Mouse (Mus musculus) hindbrain, embryonic 10.5 days (tissue): ENCODE measurements around the gene Bace2. TPM values are rescaled to one million over a fixed set of nuclear protein-coding genes. Genes with fewer than 3 reads are reported as not detected.
A peak's percentile ranks its signal among the peaks of the same experiment; 100 is the strongest.

Experiments
- DNase-seq: peaks from one replicate; pipeline ENCODE4 v3.0.0-alpha.2; 2017; ENCODE audit warnings: low spot score
- H3K27ac ChIP-seq: fragments of 300-500 bp; sonication (generic); 2 replicates; pipeline ENCODE4 v1.5.1; 2016; ENCODE audit warnings: mild to moderate bottlenecking, moderate library complexity
- H3K27me3 ChIP-seq: fragments of 300-500 bp; sonication (generic); 2 replicates; pipeline ENCODE4 v1.6.1; 2016; ENCODE audit warnings: mild to moderate bottlenecking; ENCODE audit not compliant: poor library complexity, insufficient read depth, severe bottlenecking
- H3K36me3 ChIP-seq: fragments of 300-500 bp; sonication (generic); 2 replicates; pipeline ENCODE4 v1.6.1; 2016; ENCODE audit warnings: mild to moderate bottlenecking, moderate library complexity
- H3K4me1 ChIP-seq: fragments of 300-500 bp; sonication (generic); replicated peaks from 2 replicates; pipeline ENCODE4 v1.6.1; 2016; ENCODE audit warnings: mild to moderate bottlenecking
- H3K4me3 ChIP-seq: fragments of 300-500 bp; sonication (generic); 2 replicates; pipeline ENCODE4 v1.5.1; 2016; ENCODE audit warnings: mild to moderate bottlenecking, moderate library complexity
- H3K9me3 ChIP-seq: fragments of 300-500 bp; sonication (generic); 2 replicates; pipeline ENCODE4 v1.6.1; 2016; ENCODE audit warnings: mild to moderate bottlenecking, moderate library complexity
- WGBS: fragments of 180-500 bp; shearing (Covaris S2); methylation state at CpG from one replicate; pipeline ENCODE4 v1.1.7; 2016; 5-methylcytosine and 5-hydroxymethylcytosine counted together
- polyA plus RNA-seq: library from polyadenylated mRNA; unstranded; fragments of >200 nt; fragmentation: Nextera tagmentation; extraction: Ambion mirVana; gene quantifications from 2 replicates; pipeline ENCODE4 v1.2.1, GENCODE M21; 2016

Gene Bace2
- polyA plus RNA-seq, result 1.0 and 1.8 TPM in 2 replicates

DNA sequence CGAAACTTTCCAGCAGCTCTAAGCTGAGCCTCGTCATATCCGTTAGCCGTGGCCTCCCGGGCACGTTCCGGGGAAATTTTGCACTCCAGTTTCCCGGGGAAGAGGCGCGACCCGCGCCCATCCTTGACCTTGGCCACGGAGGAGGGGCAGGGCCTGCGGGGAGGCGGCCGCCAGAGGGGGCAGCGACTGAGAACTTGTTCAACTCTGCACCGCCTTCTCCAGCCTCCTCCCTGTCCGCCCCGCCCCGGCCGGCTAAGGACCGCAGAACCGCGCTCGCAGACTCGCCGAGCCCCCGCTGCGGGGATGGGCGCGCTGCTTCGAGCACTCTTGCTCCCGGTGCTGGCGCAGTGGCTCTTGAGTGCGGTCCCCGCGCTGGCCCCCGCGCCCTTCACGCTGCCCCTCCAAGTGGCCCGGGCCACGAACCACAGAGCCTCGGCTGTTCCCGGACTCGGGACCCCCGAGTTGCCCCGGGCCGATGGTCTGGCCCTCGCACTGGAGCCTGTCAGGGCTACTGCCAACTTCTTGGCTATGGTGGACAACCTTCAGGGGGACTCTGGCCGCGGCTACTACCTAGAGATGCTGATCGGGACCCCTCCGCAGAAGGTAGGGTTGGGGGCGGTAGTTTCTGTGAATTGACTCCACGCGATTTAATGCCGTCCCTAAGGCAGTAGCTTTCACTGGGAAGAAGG is at the start of gene Bace2:
Gene Bace2 (plus strand): TSS at position 244 of the 689 bp plus-strand sequence.
- DNase-seq, result peak; percentile 74
- no peaks in the 10 kb centered on the region for H3K9me3 ChIP-seq
- H3K4me3 ChIP-seq, result peak within 1 kb of the TSS; percentile 63
- H3K27me3 ChIP-seq, result peaks cover 69% of the 10 kb centered on the region
- peak within 1 kb of the TSS; percentile 24; the same call in 1 of the 2 replicates for H3K27ac ChIP-seq
- peaks cover 22% of the 10 kb centered on the region for H3K4me1 ChIP-seq
- under 1% methylated on average over 58 of the region's 58 CpGs for WGBS
- no peaks in the 10 kb centered on the region for H3K36me3 ChIP-seq

DNA sequence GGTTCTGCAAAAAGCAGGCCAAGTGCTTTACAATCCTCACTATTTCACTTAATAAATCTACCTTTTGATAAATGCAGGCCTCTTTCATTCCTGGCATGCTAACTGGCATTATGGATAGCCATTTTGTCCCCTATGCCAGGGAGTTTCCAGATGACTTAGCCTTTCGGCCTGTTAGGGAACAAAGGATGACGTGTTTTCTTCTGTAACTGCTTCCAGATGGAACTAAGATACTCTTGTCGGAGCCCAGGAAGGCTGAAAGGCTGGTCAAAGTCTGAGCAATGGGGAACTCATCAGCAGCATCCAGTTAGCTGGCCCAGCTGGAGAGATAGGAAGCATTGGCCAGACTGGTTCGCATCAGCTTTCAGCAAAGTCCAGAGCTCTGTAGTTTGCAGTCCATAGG is 48.9 kb upstream of the Bace2 start:
- Histone ChIP-seq H3K27ac (no peak overlapping the region), H3K4me3 (no peak overlapping the region), H3K9me3 (no peaks in the 10 kb centered on the region), H3K27me3 (no peaks in the 10 kb centered on the region), H3K4me1 (0 out of 2 replicates have a peak, but pooled peaks cover 4% of the 10 kb centered on the region), H3K36me3 (no peaks in the 10 kb centered on the region)
- 56% methylated on average over 4 of the region's 4 CpGs for WGBS
- no peak for DNase-seq

DNA sequence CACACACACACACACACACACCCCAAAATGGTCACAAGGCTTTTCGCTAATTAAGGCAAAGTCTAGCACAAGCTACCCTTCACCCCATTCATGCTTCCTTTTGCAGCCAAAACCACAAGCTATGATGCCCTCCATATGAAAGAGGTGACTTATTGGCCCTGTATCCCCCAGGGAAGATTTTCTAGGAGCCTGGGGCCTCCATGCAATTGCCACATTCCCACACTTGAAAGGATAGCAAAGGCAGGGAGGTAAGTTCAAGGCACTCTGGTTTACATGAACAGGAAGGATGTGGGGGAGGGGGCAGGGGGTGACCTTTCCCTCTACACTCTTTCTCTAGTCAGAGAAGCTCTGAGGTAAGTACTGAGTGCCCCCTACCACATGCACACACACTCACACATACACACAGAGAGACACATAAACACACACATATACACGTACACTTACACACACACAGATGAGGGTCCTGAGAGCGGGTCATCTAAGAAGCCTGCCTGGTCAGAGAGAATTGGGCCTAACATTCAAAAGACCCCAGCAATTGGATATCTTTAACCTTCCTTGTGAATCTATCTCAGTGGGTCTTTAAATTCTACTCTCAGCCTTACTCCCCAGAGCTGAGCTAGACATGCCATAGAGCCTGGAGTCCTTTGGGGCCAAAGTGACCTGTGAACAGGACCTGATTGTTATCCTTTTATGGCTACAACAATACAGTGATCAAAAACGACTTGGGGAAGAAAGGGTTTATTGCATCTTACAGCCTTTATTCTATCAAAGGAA is 46.6 kb upstream of the Bace2 start:
- H3K9me3 ChIP-seq, result no peaks in the 10 kb centered on the region
- WGBS, result 73% methylated on average over 4 of the region's 4 CpGs
- no peak overlapping the region for H3K27ac ChIP-seq
- peaks cover 11% of the 10 kb centered on the region for H3K4me1 ChIP-seq
- DNase-seq, result no peak
- no peak overlapping the region for H3K4me3 ChIP-seq
- no peaks in the 10 kb centered on the region for H3K27me3 ChIP-seq
- H3K36me3 ChIP-seq, result no peaks in the 10 kb centered on the region

DNA sequence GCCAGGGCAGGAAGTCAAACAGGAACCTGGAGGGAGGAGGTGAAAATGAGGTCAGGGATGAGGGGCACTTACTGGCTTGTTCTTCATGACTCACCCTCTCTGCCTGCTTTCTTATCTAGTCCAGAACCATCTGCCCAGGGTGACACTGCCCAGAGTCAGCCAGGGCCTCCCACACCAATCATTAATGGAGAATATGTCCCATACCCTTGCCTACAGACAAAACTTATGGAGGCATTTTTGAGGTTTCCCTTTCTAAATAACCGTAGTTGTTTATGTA is 46.0 kb upstream of the Bace2 start:
- no peak for DNase-seq
- WGBS, result 96% methylated on average over 1 of the region's 1 CpGs
- H3K4me1 ChIP-seq, result peaks cover 11% of the 10 kb centered on the region
- H3K36me3 ChIP-seq, result no peaks in the 10 kb centered on the region
- H3K27ac ChIP-seq, result no peak overlapping the region
- H3K4me3 ChIP-seq, result no peak overlapping the region
- no peaks in the 10 kb centered on the region for H3K27me3 ChIP-seq
- no peaks in the 10 kb centered on the region for H3K9me3 ChIP-seq

DNA sequence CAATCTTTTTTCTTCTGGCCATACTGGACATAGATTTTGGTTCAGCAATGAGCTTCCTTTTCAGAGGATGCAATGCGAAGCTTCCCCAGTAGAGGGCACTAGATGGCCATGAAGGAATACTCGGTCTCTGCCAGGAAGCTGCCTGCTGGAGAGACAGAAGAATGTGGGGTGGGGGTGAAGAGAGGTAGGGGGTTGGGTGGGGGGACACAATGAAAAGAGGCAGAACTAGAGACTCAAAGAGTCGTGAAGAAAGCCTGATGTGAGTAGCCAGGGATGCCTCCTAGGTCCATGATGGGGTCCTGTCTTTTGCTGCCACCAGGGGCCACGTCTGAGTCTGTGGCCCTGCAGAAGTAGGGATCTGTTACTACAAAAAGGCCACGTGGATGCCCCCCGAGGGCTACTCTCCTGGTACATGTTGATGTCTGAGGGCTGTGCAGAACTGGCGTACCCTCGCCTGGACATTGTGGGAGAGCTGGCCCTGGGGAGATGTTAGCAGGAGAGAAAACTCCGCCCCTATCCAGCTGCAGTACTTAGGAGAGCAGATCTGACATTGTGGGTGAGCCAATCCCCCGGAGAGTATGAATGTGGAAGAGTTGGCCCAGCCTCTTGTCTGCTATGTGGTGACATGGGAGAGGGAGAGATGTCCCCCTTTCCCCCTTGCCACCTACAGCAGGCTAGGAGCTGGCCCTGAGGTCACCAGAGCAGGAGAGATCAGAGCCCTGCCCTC is 43.4 kb upstream of the Bace2 start:
- no peak overlapping the region for H3K4me3 ChIP-seq
- no peaks in the 10 kb centered on the region for H3K36me3 ChIP-seq
- H3K9me3 ChIP-seq, result no peaks in the 10 kb centered on the region
- H3K27ac ChIP-seq, result peak overlapping the region; percentile 59
- peak; percentile 79 for DNase-seq
- no peaks in the 10 kb centered on the region for H3K27me3 ChIP-seq
- 28% methylated on average over 10 of the region's 10 CpGs for WGBS
- H3K4me1 ChIP-seq, result peaks cover 11% of the 10 kb centered on the region

DNA sequence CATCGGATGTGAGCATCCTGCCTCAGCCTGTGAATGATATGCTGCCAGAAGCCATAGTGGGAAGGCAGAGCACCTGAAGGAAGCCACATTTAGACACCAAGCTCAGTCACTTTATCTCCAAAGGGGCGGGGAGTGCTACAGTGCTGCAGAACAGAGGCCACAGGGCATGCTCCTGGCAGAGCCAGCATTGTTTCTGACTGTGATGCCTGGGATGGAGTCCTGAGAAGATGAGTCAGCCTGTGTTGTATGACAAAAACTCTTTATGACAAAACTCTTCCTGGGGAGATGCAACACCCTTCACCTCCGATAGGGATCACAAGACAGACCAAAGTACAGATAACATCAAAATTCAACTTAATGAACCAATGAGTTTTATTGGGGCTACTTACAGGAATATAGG is 35.0 kb upstream of the Bace2 start:
- peaks cover 6% of the 10 kb centered on the region; the same call in 1 of the 2 replicates for H3K27me3 ChIP-seq
- H3K27ac ChIP-seq, result no peak overlapping the region
- WGBS, result 90% methylated on average over 3 of the region's 3 CpGs
- no peak for DNase-seq
- no peaks in the 10 kb centered on the region for H3K36me3 ChIP-seq
- no peak overlapping the region for H3K4me3 ChIP-seq
- peaks cover 11% of the 10 kb centered on the region for H3K4me1 ChIP-seq
- H3K9me3 ChIP-seq, result no peaks in the 10 kb centered on the region

DNA sequence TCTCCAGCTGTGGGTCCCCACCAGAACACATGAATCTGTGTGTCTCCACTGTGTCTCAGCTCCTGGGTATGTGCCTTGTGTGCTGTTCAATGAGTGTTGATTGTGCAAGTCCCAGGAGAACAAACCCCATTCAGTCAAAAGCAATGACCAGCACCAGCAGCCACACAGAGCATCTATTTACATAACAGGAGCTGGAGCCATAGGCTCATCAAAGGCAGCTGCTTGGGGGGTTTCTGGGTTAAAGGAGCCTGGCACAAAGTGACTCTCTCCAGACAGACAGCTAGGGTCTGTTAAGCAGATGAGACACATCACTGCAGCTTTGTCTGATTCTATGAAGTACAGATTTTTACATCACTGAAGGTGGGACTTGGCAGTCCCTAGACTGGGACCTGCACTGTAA is 33.9 kb upstream of the Bace2 start:
- peaks cover 6% of the 10 kb centered on the region; the same call in 1 of the 2 replicates for H3K27me3 ChIP-seq
- H3K9me3 ChIP-seq, result no peaks in the 10 kb centered on the region
- no peak overlapping the region for H3K4me3 ChIP-seq
- no peaks in the 10 kb centered on the region for H3K36me3 ChIP-seq
- H3K4me1 ChIP-seq, result peaks cover 11% of the 10 kb centered on the region
- peak; percentile 17 for DNase-seq
- H3K27ac ChIP-seq, result peak overlapping the region; percentile 50; the same call in 1 of the 2 replicates

DNA sequence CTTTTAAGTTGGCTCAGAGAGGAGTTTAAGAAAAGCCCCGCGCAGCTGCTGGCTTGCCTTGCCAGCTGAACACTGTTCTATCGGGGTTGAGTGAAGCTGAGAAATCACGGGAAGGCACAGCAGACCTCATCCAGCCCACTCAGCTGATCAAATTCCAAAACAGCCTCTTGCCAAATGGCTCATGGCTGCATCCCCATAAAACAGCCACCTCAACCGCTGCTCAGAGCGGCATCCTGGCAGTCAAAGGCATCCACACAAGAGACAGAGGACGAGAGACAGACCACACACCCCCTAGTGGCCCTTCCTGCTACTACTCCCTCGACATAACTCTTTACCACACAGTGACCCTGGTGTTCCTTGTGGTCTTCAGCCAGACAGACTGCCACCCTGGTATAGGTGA is 30.6 kb upstream of the Bace2 start:
- no peak overlapping the region for H3K4me3 ChIP-seq
- H3K36me3 ChIP-seq, result no peaks in the 10 kb centered on the region
- H3K27me3 ChIP-seq, result peaks cover 6% of the 10 kb centered on the region; the same call in 1 of the 2 replicates
- no peak overlapping the region for H3K27ac ChIP-seq
- peak; percentile 23 for DNase-seq
- H3K9me3 ChIP-seq, result no peaks in the 10 kb centered on the region
- H3K4me1 ChIP-seq, result peaks cover 11% of the 10 kb centered on the region
- 38% methylated on average over 8 of the region's 8 CpGs for WGBS

DNA sequence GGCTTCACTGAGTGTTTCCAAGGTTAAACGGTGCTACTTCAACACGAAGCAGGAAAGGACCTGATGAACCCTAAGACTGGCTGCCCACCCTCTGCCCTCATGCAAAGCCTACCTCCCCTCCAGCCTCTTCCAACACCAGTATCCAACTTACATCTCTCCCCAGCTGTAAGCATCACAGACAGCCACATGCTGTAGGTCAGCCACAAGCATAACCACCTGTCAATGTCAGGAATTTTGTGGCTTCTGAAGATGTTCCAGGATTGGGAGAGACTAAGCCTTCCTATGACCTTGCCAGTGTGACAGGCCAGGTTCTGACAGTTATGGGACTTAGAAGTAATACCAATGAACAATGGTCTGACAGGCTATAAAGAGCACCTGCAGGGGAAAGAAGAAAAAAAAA is 27.9 kb upstream of the Bace2 start:
- 82% methylated on average over 2 of the region's 2 CpGs for WGBS
- no peak overlapping the region for H3K4me3 ChIP-seq
- DNase-seq, result no peak

DNA sequence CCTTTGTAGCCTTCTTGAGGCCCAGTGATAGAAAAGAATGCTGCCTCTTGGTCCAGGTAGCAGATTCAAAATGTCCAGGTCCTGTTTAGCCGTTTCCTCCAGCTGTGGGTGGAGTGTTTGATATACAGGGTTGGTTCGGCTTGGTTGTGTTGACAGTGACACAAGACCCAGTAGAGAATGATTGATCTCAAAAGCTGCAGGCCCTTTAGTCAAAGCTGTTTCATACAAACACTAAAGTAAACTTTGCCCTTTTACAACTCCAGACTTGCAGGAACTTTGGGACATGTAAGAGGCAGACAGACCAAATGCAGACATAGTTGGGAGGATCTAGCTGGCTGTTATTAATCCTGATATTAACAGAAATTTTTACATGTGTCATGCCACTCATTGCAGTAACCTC is 3.5 kb upstream of the Bace2 start:
- no peak for DNase-seq
- H3K27ac ChIP-seq, result no peak overlapping the region
- peaks cover 44% of the 10 kb centered on the region for H3K27me3 ChIP-seq
- H3K4me1 ChIP-seq, result peaks cover 20% of the 10 kb centered on the region
- H3K9me3 ChIP-seq, result no peaks in the 10 kb centered on the region
- H3K36me3 ChIP-seq, result no peaks in the 10 kb centered on the region
- no peak overlapping the region for H3K4me3 ChIP-seq
- WGBS, result 82% methylated on average over 2 of the region's 2 CpGs

More for the DNA sequence above, 27.9 kb upstream of the Bace2 start:
- Histone ChIP-seq H3K9me3 (no peaks in the 10 kb centered on the region), H3K27ac (no peak overlapping the region), H3K27me3 (peaks cover 6% of the 10 kb centered on the region; the same call in 1 of the 2 replicates), H3K36me3 (no peaks in the 10 kb centered on the region), H3K4me1 (no peaks in the 10 kb centered on the region)

DNA sequence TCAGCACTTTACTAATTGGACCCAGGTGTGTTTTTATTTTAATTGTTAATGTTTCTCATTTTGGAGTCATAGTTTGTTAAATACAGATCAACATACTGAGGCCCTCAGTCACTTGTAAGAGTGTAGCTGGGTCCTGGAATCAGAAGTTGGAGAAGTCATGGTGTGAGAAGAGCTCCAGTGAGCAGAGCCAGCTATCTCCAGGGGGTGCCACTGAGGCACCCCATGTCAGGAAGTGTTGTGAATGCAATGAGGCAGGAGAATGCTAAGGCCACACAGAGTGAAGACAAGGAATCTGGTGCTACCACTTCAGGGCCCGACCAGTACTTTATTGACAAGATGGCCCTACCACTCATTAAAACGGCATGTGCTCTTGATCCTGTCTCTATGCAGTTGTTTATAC is 1.9 kb upstream of the Bace2 start:
- Histone ChIP-seq H3K27ac (no peak overlapping the region), H3K36me3 (no peaks in the 10 kb centered on the region), H3K9me3 (no peaks in the 10 kb centered on the region), H3K4me3 (no peak overlapping the region), H3K27me3 (peaks cover 60% of the 10 kb centered on the region), H3K4me1 (peaks cover 22% of the 10 kb centered on the region)
- no peak for DNase-seq
- 81% methylated on average over 2 of the region's 2 CpGs for WGBS

DNA sequence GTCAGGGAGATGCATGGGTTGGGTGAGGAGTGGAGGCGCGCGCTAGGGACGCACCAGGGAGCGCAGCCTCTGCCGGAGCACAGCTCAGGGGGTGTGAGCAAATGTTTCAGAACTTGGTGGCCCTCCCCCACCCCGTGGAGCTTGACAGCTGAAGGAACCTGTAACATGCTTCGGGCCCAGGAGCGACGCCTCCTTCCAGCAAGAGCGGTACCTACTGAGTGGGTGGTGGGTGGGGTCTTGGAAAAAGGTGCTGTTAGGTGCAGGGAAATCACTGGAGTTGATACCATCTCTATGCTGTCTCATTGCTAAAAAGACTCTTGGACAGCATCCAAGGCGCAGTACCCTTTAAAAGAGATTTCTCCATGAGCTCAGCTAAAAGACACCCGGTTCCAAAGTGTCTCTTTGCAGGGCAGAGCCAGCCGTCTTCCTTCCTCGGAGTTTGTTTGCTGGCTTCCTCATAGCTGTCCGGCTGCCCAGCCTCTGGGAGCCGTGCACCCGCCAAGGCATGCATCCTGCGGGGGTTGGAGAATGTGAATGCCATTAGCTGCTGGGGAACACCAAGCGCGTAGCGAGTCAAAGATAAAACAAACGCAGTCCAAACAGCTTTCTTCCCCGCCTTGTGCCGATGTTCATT is 763 bp downstream of the Bace2 start:
- under 1% methylated on average over 25 of the region's 25 CpGs for WGBS
- H3K27ac ChIP-seq, result no peak overlapping the region
- no peaks in the 10 kb centered on the region for H3K9me3 ChIP-seq
- H3K36me3 ChIP-seq, result no peaks in the 10 kb centered on the region
- peak; percentile 33 for DNase-seq
- peaks cover 69% of the 10 kb centered on the region for H3K27me3 ChIP-seq
- H3K4me3 ChIP-seq, result peak overlapping the region; percentile 63
- H3K4me1 ChIP-seq, result peaks cover 22% of the 10 kb centered on the region
